Mouse (Mus musculus) forebrain, embryonic 14.5 days (tissue): ENCODE results near the gene Mecr. TPM values are rescaled to one million over a fixed set of nuclear protein-coding genes. Genes with fewer than 3 reads are reported as not detected.

Source experiments
- ATAC-seq: fragments of 200-750 bp; cut with Nextera tagmentation; 2 replicates; pipeline ENCODE4 v1.8.0; 2017; ENCODE audit warnings: mild to moderate bottlenecking, moderate library complexity
- DNase-seq: peaks from one replicate; pipeline ENCODE4 v3.0.0-alpha.2; 2015; ENCODE audit warnings: low spot score
- H3K27ac ChIP-seq: fragments of 300-500 bp; sonication (generic); 2 replicates; pipeline ENCODE4 v1.5.1; 2014; ENCODE audit warnings: low read depth, mild to moderate bottlenecking, control low read depth, low read length, moderate library complexity
- H3K27me3 ChIP-seq: fragments of 300-500 bp; sonication (generic); replicated peaks from 2 replicates; pipeline ENCODE4 v1.6.1; 2014; ENCODE audit warnings: low read length, control low read depth, mixed read lengths; ENCODE audit not compliant: control insufficient read depth, insufficient read depth
- H3K36me3 ChIP-seq: fragments of 300-500 bp; sonication (generic); 2 replicates; pipeline ENCODE4 v1.6.1; 2014; ENCODE audit warnings: low read length, control low read depth; ENCODE audit not compliant: control insufficient read depth, insufficient read depth
- H3K4me1 ChIP-seq: fragments of 300-500 bp; sonication (generic); 2 replicates; pipeline ENCODE4 v1.6.1; 2014; ENCODE audit warnings: antibody characterized with exemption, low read length, control low read depth; ENCODE audit not compliant: control insufficient read depth, insufficient read depth
- H3K4me2 ChIP-seq: fragments of 300-500 bp; sonication (generic); 2 replicates; pipeline ENCODE4 v1.6.1; 2014; ENCODE audit warnings: mild to moderate bottlenecking, control low read depth, low read length
- H3K4me3 ChIP-seq: fragments of 300-500 bp; sonication (generic); 2 replicates; pipeline ENCODE4 v1.5.1; 2014; ENCODE audit warnings: low read depth, low read length, control low read depth
- H3K9ac ChIP-seq: fragments of 300-500 bp; sonication (generic); 2 replicates; pipeline ENCODE4 v1.6.1; 2014; ENCODE audit warnings: mild to moderate bottlenecking, low read length, control low read depth, moderate library complexity
- H3K9me3 ChIP-seq: fragments of 300-500 bp; sonication (generic); replicated peaks from 2 replicates; pipeline ENCODE4 v1.6.1; 2016; ENCODE audit warnings: low read length, control low read depth, mixed read lengths; ENCODE audit not compliant: control insufficient read depth
- WGBS: fragments of 180-500 bp; shearing (Covaris S2); extraction: QIAGEN DNeasy Blood & Tissue Kit; methylation state at CpG from one replicate; pipeline ENCODE4 v1.1.7; 2014; 5-methylcytosine and 5-hydroxymethylcytosine counted together
- polyA plus RNA-seq: library from polyadenylated mRNA; unstranded; fragments of >200 nt; fragmentation: Nextera tagmentation; extraction: Ambion mirVana; gene quantifications from 2 replicates; pipeline ENCODE4 v1.2.1, GENCODE M21; 2014

Mecr gene
- polyA plus RNA-seq, 1 experiment from 2014 or later: 35.7 TPM

- Histone ChIP-seq H3K4me3 (no peak overlapping the region), H3K27ac (no peak overlapping the region), H3K9ac (no peak overlapping the region), H3K4me1 (peaks cover 18% of the 10 kb centered on the region), H3K36me3 (no peaks in the 10 kb centered on the region), H3K9me3 (no peaks in the 10 kb centered on the region), H3K4me2 (no peak overlapping the region), H3K27me3 (no peaks in the 10 kb centered on the region)
- 85% methylated on average over 6 of the region's 6 CpGs for WGBS
- no peak for DNase-seq
- ATAC-seq: no peak
Measured at GRCm38 (mm10) chr4:131848082-131848481, 4.8 kb downstream of the Mecr start.

- H3K4me2 ChIP-seq: no peak overlapping the region
- 9% methylated on average over 5 of the region's 5 CpGs for WGBS
- ATAC-seq: peak; percentile 76
- peak overlapping the region; percentile 29; the same call in 1 of the 2 replicates for H3K9ac ChIP-seq
- peaks cover 13% of the 10 kb centered on the region for H3K4me1 ChIP-seq
- no peaks in the 10 kb centered on the region for H3K9me3 ChIP-seq
- DNase-seq: peak; percentile 85
- no peak overlapping the region for H3K4me3 ChIP-seq
- H3K27ac ChIP-seq: peak overlapping the region; percentile 71
- H3K27me3 ChIP-seq: no peaks in the 10 kb centered on the region
- H3K36me3 ChIP-seq: no peaks in the 10 kb centered on the region
Measured at GRCm38 (mm10) chr4:131849986-131850638, 6.8 kb downstream of the Mecr start.

- Histone ChIP-seq H3K36me3 (peaks cover 11% of the 10 kb centered on the region), H3K4me3 (no peak overlapping the region), H3K9me3 (no peaks in the 10 kb centered on the region), H3K4me1 (peaks cover 9% of the 10 kb centered on the region), H3K27me3 (no peaks in the 10 kb centered on the region), H3K9ac (no peak overlapping the region), H3K27ac (no peak overlapping the region), H3K4me2 (no peak overlapping the region)
- DNase-seq: no peak
- ATAC-seq: no peak
- 89% methylated on average over 5 of the region's 5 CpGs for WGBS
Measured at GRCm38 (mm10) chr4:131854950-131855349, 11.7 kb downstream of the Mecr start.

- ATAC-seq (no peak; the same call in 1 of the 2 replicates), DNase-seq (peak; percentile 90)
- no peak overlapping the region for H3K4me2 ChIP-seq
- H3K27me3 ChIP-seq: no peaks in the 10 kb centered on the region
- peaks cover 24% of the 10 kb centered on the region for H3K36me3 ChIP-seq
- WGBS: 51% methylated on average over 15 of the region's 15 CpGs
- H3K4me3 ChIP-seq: no peak overlapping the region
- no peaks in the 10 kb centered on the region for H3K9me3 ChIP-seq
- no peak overlapping the region for H3K9ac ChIP-seq
- no peak overlapping the region for H3K27ac ChIP-seq
- H3K4me1 ChIP-seq: no peaks in the 10 kb centered on the region
Measured at GRCm38 (mm10) chr4:131860492-131861340, 17.4 kb downstream of the Mecr start.

- no peak overlapping the region for H3K27ac ChIP-seq
- no peak overlapping the region for H3K4me2 ChIP-seq
- DNase-seq: no peak
- H3K4me1 ChIP-seq: no peaks in the 10 kb centered on the region
- H3K36me3 ChIP-seq: peaks cover 30% of the 10 kb centered on the region
- no peak overlapping the region for H3K9ac ChIP-seq
- no peaks in the 10 kb centered on the region for H3K9me3 ChIP-seq
- H3K4me3 ChIP-seq: no peak overlapping the region
- H3K27me3 ChIP-seq: no peaks in the 10 kb centered on the region
- ATAC-seq: no peak
- WGBS: 91% methylated on average over 4 of the region's 4 CpGs
Measured at GRCm38 (mm10) chr4:131861341-131861739, 18.1 kb downstream of the Mecr start.

- Histone ChIP-seq H3K27ac (peak overlapping the region; percentile 100; the same call in 1 of the 2 replicates), H3K4me2 (peak overlapping the region; percentile 67), H3K9me3 (no peaks in the 10 kb centered on the region), H3K4me3 (peak overlapping the region; percentile 99), H3K27me3 (no peaks in the 10 kb centered on the region), H3K9ac (peak overlapping the region; percentile 100), H3K4me1 (peaks cover 25% of the 10 kb centered on the region), H3K36me3 (0 out of 2 replicates have a peak, but pooled peaks cover 3% of the 10 kb centered on the region)
- ATAC-seq (peak; percentile 15; the same call in 1 of the 2 replicates), DNase-seq (peak; percentile 2)
- WGBS: 8% methylated on average over 11 of the region's 11 CpGs
Measured at GRCm38 (mm10) chr4:131872672-131873292, 29.5 kb downstream of the Mecr start.

GRCm38 (mm10) chr4:131873293-131874168 lies 30.3 kb downstream of the Mecr start, which contains the start of gene Srsf4:
Gene Srsf4 (plus strand): TSS chr4:131873617.
- Histone ChIP-seq H3K4me2 (peak within 1 kb of the TSS; percentile 94), H3K4me1 (peaks cover 25% of the 10 kb centered on the region), H3K36me3 (no peaks in the 10 kb centered on the region), H3K9me3 (no peaks in the 10 kb centered on the region), H3K27ac (peak within 1 kb of the TSS; percentile 100), H3K9ac (peak within 1 kb of the TSS; percentile 100), H3K4me3 (peak within 1 kb of the TSS; percentile 99), H3K27me3 (no peaks in the 10 kb centered on the region)
- under 1% methylated on average over 82 of the region's 116 CpGs for WGBS
- peak; percentile 98 for DNase-seq
- ATAC-seq: peak; percentile 96

- H3K9ac ChIP-seq: peak overlapping the region; percentile 100
- no peak for DNase-seq
- ATAC-seq: no peak
- WGBS: under 1% methylated on average over 20 of the region's 20 CpGs
- no peaks in the 10 kb centered on the region for H3K9me3 ChIP-seq
- no peaks in the 10 kb centered on the region for H3K36me3 ChIP-seq
- H3K4me1 ChIP-seq: peaks cover 25% of the 10 kb centered on the region
- peak overlapping the region; percentile 99 for H3K4me3 ChIP-seq
- peak overlapping the region; percentile 100 for H3K27ac ChIP-seq
- H3K4me2 ChIP-seq: peak overlapping the region; percentile 94
- H3K27me3 ChIP-seq: no peaks in the 10 kb centered on the region
Measured at GRCm38 (mm10) chr4:131874169-131874536, 30.9 kb downstream of the Mecr start.
